Mouse (Mus musculus): ENCODE results near the gene Ube2ql1.

Gene Ube2ql1

DNA sequence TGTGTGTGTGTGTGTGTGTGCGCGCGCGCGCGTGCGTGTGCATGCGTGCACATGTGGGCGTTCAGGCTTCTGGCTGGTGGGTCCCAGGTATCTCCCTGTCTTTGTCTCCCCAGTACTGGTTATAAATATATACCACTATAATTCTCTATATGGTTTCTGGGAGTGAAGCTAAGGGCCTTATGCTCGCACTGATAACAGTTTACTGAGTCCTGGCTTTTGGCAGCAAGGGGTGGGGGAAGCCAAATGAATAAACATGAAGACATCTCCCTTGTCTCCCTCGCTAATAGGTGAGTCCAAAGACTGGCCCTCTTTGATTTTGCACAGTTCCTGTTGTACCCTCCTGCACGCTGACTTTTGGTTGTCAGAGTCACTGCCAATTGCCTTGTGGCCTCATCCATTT, 32.2 kb downstream of the Ube2ql1 start:
- no peak for DNase-seq (ENCODE audit: low read depth)

DNA sequence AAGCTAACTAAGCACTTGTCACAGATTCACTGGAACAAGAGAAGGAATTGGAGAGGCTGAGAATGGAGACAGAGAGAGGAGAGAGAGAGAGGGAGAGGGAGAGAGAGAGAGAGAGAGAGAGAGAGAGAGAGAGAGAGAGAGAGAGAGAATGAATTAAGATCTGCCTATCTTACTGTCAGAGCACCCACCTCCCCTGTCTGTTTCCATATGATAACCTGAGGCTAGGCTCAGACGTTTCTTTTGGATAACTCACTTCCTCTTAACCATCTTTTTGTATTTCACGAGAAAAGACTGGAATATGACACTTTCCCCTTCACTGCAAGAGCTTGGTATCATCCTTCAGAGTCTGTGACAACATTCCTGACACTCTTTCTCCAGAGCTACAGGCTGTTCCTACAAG, 32.8 kb downstream of the Ube2ql1 start:
- no peak for DNase-seq (ENCODE audit: low read depth)

DNA sequence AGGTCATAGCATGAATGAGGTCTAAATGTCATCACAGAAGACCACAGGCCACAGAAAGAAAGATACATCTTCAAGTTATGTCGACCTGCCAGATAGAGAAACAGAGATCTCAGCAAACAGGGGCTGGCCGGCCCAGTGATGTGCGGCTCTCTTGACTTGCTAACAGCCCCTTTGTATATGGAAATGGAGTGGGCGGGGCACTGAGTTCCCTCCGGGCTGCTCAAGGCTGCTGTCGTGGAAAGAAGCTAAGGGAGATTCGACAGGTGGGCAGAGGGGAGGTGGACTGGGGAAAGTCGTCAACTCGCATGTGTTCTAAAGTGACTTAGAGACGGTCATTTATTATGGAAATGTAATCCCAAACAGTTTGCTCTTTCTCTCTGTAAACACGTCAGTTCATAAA, 36.2 kb downstream of the Ube2ql1 start:
- no peak for DNase-seq (ENCODE audit: low read depth)

DNA sequence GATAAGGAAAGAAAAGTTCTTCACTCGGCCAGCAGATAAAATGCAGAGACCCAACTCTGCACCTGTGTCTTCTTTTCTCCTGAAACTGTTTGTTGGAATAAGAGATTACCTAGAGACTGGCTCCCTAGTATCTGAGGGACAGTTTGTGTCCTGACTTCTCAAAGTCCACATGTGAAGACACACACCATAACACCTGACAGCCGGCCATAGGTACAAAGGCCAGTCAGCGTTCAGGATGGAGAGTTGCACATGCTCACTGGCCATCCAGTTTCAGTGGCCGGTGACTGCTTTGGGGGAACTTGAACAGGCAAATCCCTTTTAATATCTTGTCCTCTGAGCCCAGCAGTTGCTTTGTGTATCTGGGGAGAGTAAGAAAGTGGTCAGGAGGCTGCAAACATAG, 38.3 kb downstream of the Ube2ql1 start:
- no peak for DNase-seq (ENCODE audit: low read depth)

DNA sequence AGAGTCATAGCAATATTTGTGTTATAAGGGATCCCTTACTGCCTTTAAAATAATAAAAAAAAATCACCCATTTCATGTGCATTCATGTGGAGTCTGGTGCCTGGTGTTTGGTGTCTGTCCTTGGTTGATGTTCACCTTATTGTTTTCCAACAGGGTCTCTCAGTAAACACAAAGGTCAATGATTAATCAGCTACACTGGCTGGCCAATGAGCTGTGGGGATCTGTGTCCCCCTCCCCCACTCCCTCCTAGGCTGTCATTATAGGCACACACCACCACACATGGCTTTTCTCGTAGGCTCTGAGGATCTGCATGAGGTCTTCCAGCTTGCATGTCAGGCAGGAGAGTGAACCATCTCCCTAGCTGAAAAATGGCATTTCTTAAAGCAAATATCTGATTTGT, 38.9 kb downstream of the Ube2ql1 start:
- DNase-seq (ENCODE audit: low read depth) = no peak

DNA sequence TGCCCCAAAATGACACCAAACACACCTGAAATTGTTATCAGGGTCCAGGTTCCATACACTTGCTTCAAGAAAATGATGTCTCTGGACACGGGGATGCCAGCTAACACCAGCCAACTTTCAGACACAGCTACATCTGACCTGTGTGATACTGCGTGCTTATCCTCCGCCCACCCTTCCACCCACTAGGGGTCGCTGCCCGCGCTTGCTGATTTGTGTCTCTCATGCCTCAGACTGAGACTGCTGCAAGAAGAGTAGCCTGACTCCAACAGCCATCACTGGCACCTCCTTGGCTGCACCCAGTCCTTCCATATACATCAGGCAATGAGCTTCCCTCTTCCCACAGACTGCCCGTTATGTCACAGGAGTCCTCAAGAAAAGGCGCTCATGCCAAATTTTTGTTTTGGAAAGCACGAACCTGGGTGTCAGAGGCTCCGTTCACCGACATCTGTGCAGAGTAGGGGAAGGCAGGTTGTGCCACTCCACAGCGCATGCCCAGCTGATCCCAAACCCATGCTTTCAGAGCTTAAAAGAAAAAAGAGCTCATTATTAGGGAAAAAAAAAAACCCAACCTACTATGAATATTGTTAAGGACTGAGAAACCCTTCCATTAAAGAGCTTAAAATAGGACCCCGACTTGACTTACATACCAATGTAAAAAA, 43.2 kb downstream of the Ube2ql1 start:
- peak; percentile 36 for DNase-seq (ENCODE audit: low read depth)

DNA sequence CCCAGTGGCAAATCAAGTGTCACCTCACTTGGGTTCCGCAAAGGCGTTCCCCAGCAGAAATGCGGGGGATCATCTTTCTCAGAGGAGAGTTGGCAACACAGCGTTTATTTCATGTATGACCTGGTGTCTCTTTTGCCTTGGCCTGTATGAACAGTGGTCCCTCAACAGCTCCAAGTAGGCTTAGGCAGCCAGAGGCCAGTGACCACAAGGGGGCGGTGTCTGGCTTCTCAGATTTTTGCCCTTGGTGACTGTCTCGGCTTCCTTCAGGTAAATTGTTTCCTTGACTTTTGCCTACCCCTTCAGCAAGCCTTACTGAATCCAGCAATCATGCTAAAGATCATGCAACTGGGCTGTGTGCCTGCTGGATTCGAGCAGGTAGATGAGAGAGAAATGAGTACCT, 48.6 kb downstream of the Ube2ql1 start:
- peak; percentile 13 for DNase-seq (ENCODE audit: low read depth)

DNA sequence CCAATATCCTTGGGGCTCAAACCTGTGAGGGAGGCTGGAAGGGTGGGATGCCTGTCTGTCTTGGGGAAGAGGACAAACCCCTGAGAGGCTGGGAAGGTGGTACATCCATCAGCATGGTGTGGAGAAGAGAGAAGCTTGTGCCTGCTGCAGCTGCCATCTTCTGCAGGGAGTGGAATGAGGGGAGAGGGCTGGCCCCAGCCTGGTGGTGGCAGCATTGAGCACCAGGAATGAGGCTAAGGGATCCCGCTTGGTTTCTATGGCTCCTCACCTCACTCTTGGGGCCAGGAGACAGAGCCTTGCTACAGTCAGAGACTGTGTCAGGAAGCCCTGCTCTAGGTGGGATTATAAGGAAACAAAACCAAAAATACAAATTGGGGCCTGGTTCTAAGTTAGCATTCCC, 52.7 kb downstream of the Ube2ql1 start:
- DNase-seq (ENCODE audit: low read depth) = no peak

DNA sequence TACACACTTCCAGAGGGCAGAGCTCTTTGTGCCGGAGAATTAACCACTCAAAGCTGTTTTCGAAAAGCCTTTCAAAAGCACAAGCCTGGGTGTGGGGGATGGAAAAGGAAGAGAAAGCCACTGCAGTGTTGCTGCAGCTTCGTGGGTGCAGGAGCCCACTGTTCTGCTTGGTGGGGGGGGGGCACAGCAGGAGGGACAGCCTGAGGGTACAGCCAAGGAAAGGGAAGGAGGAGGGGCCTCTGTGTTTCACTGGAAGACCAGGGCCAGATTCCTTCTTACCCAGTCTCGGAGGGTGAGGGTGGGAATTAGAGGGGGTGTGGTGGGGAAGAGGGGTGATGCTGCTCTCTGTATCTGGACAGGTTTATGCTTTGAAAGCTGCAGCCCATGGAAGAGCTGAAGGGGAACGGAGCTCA, 54.3 kb downstream of the Ube2ql1 start:
- no peak for DNase-seq (ENCODE audit: low read depth)

DNA sequence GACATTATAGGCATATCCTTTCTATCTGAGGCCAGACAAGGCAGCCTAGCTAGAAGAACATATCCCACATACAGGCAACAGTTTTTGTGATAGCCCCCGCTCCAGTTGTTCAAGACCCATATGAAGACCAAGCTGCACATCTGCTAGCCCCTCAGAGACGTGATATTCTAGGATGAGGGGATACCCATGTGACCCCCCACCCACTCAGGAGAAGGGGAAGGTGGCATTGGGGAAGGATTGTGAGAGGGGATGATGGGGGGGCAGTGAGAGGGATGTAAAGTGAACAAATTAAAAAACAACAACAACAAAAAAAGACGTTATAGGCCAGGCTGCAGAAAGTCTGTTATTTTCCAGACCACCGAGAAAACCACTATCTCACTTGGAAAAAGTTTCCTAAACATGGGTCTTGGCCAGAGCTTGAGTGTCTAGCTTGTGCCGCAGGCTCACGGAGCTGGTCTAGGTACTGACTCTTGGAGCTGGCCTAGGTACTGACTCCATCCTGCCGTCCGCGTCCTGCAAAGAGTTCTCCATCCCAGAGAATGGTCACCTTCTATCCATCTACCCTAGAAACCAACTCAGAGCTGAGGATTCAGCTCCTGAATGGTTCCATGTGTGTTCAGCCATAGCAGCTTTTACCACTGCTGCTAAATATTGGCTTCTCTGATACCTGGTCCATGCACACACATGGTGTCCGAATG, 65.6 kb downstream of the Ube2ql1 start:
- no peak for DNase-seq (ENCODE audit: low read depth)

DNA sequence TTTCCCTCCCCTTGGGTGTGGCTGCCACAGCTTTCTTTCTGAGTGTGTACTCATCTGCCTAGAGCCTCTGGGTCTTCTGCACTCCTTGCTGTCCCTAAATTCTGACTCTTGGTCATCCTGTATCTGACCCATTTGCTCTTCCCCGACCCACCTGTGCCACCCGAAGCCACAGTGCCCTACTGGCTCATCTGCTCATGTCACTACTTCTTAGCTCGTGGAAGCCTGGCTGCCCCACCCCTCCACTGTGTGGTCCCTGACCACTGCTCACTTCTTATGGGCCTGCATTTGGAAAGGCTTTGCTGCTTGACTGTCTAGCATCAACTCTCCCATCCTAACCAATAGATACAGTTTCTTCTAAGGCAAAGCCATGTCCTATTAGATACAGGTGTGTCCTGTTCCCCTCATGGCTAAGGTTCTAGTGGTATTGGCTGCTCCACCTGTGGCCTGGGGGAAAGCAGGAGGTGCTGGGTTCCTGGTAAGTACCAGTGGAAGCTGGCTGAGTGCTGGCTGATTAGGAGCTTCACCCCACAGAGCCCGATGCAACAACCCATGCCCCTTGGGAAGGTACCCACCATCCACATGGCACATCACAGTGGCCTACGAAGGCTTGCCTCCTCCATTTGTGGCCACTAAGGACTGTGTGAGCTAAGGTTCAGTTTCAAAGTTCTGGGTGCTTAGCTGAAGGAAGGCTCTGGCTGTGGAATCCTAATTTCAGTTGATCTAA, 66.3 kb downstream of the Ube2ql1 start:
- no peak for DNase-seq (ENCODE audit: low read depth)

DNA sequence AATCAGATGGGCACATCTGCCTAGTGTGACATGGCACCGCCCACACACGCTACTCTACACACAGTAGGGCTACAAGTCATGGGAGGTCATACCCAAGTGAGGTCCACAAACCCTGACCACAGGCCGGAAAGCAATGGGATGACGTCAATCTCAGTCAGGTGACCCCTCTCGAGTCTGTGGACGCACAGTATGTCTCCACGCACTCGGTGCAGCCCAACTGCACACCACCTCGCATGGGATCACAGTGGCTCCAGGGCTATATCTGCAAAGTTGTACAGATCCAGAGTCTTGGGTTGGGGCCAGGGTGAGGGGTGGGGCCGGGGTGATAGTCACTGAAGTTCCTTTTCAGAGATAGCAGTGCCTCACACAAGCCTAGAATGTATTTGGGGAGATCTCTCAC, 67.1 kb downstream of the Ube2ql1 start:
- no peak for DNase-seq (ENCODE audit: low read depth)

DNA sequence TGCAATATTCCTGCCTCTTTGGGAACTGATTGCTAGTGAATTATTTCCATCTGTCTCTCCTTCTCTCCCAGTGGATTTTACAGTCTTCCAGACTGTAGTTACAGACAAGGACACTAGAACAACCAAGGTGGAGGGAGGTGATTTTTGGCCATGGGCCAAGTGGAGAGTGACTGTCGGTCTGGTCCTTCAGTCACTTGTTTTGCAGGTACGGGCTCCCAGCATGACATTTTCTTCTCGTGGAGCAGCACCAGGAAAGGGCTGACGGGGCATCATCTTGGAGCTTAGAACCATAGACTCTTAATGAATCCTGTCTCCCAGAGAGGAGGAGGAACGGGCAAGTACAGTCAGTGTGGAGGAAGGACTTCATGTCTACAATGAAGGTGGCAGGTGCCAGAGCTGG, 67.6 kb downstream of the Ube2ql1 start:
- DNase-seq (ENCODE audit: low read depth) = no peak

DNA sequence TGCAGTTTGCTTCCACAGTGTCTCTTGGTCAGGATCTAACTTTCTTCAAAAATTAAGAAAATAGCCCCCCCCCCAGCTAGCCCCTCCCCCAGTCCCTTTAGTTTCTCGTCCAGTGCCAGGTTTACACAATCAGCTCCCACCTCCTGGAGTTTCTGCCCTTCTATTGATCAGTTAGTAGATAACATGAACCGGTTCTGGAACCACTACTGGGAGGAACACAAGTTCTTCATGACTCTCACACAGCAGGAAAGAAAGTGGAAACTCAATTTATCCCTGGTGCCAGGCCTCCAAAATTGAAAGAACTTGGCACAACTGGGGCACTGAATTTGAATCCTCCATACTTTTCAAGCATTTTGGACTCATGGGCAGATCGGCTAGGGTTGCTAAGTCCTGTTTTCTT, 85.2 kb downstream of the Ube2ql1 start:
- no peak for DNase-seq (ENCODE audit: low read depth)
